Mouse (Mus musculus): ENCODE data around the gene Snx5. TPM values are rescaled to one million over a fixed set of nuclear protein-coding genes. Genes with fewer than 3 reads are reported as not detected.
A peak's percentile ranks its signal among the peaks of the same experiment; 100 is the strongest.

Gene Snx5
- polyA plus RNA-seq, 1 experiment from 2014 or later: 107 TPM

DNA sequence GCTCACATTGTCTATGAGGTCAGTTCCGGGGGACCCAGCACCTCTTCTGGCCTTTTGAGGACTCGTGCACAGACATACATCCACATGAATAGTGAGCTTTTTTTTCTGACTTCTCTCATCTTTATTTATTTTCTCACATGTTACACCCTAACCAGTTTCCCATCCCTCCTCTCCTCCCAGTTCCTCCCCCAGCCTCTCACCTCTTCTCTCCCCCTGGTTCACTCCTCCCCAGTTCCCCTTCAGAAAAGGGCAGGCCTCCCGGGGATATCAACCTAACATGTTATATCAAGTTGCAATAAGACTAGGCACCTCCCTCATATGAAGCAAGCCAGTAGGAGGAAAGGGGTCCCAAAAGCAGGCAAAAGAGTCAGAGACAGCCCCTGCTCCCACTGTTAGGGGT lies 9.9 kb upstream of the Snx5 start:
- no peak overlapping the region for H3K4me2 ChIP-seq
- no peak overlapping the region for H3K27ac ChIP-seq
- 68% methylated on average over 3 of the region's 3 CpGs for WGBS (ENCODE audit: insufficient replicate concordance)
- no peak for ATAC-seq
- no peak overlapping the region for H3K9ac ChIP-seq
- H3K36me3 ChIP-seq: peaks cover 47% of the 10 kb centered on the region
- H3K4me3 ChIP-seq: no peak overlapping the region
- H3K27me3 ChIP-seq (replicated peaks): no peaks in the 10 kb centered on the region
- H3K9me3 ChIP-seq (replicated peaks): no peaks in the 10 kb centered on the region
- peaks cover 1% of the 10 kb centered on the region; the same call in 1 of the 2 replicates for H3K4me1 ChIP-seq

DNA sequence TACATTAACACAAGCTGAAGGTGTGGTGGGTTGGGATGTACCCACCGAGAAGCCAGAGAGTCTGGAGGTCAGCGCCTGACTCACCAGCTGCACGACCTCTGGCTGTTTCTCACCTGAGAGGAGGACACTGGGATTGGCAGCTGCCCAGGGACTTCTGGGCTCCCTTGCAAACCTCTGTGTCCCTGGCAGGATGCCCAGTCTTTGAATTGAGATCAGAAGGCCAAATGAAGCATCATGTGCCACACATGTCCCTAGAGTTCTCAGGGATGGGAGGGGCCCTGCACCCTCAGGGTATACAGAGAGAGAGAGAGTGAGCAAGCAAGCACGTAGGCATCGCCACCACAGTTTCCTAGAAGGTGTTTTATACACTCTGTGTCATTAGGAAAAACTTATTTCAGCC lies 9.0 kb upstream of the Snx5 start:
- WGBS (ENCODE audit: insufficient replicate concordance): 68% methylated on average over 5 of the region's 5 CpGs
- Histone ChIP-seq H3K4me2 (no peak overlapping the region), H3K27ac (no peak overlapping the region), H3K9me3 (replicated peaks) (no peaks in the 10 kb centered on the region), H3K27me3 (replicated peaks) (no peaks in the 10 kb centered on the region), H3K4me1 (peaks cover 8% of the 10 kb centered on the region), H3K36me3 (peaks cover 49% of the 10 kb centered on the region), H3K9ac (no peak overlapping the region), H3K4me3 (no peak overlapping the region)
- 0 out of 2 replicates have a peak, but pooled peaks have one; percentile 28 for ATAC-seq

DNA sequence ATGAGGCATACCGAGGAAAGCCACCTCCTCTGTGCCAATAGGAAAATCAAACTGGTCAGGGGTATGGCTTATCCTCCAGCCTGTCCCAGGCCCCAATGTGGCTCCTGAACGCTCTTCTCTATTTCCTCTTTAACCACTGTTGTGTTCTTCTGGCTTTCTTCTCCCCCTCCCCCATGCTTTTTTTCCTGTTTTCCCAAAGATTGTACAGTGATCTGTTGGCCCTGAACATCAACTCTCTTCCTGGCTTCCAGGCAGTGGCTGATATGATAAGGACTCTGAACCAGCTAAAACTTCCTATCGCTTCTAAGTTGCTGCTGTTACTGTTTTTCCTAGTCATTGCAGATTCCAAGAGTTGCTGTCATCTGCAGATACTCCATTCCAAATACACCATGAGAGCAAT lies 6.2 kb upstream of the Snx5 start:
- Histone ChIP-seq H3K9me3 (replicated peaks) (no peaks in the 10 kb centered on the region), H3K36me3 (peaks cover 65% of the 10 kb centered on the region), H3K4me1 (peaks cover 35% of the 10 kb centered on the region), H3K27me3 (replicated peaks) (no peaks in the 10 kb centered on the region), H3K4me3 (no peak overlapping the region), H3K27ac (no peak overlapping the region), H3K4me2 (no peak overlapping the region), H3K9ac (no peak overlapping the region)
- WGBS (ENCODE audit: insufficient replicate concordance): 53% methylated on average over 3 of the region's 3 CpGs
- no peak for ATAC-seq

DNA sequence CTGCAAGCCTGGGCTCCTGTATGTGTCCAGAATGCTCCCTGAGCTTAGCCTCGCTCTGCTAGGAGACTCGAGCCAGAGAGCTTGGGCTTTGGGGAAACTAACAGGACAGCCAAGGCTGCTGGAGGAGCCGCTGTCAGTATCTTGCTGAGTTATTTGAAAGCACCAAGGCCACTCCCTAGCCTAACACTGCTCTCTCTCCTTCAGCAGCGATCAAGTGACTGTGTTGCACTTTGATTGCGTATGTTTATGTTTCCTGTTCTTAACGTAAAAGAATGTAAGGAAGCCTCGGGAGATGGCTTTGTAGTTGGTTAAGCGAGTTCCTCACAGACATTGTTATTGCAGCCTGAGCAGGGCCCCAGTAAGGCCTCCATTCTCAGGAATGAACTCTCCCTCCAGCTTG lies 4.0 kb upstream of the Snx5 start:
- WGBS (ENCODE audit: insufficient replicate concordance): 32% methylated on average over 8 of the region's 8 CpGs
- Histone ChIP-seq H3K4me3 (peak overlapping the region; percentile 2; the same call in 1 of the 2 replicates), H3K9ac (peak overlapping the region; percentile 40; the same call in 1 of the 2 replicates), H3K36me3 (peaks cover 55% of the 10 kb centered on the region), H3K27me3 (replicated peaks) (no peaks in the 10 kb centered on the region), H3K4me2 (peak overlapping the region; percentile 40), H3K4me1 (peaks cover 45% of the 10 kb centered on the region), H3K27ac (peak overlapping the region; percentile 49; the same call in 1 of the 2 replicates), H3K9me3 (replicated peaks) (no peaks in the 10 kb centered on the region)
- ATAC-seq: no peak

DNA sequence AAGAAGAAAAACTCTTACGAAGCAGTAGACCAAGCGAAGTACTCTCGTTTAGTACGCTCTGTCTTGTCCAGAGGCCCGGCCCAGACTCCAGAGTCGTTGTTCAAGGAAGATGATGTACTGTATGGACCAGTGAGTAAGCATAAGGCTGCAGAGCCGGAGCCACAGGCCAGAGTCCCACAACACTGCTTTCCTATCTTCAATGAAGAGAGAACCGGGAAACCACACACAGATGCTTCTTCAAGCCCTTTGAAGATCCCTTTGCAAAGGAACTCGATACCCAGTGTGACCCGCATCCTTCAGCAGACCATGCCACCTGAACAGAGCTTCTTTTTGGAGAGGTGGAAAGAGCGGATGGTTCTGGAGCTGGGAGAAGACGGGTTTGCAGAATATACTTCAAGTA lies 1.4 kb upstream of the Snx5 start:
- no peaks in the 10 kb centered on the region for H3K27me3 ChIP-seq (replicated peaks)
- H3K4me2 ChIP-seq: peak overlapping the region; percentile 86
- no peak for ATAC-seq
- peak overlapping the region; percentile 93; the same call in 1 of the 2 replicates for H3K4me3 ChIP-seq
- H3K36me3 ChIP-seq: peaks cover 49% of the 10 kb centered on the region
- peak overlapping the region; percentile 56 for H3K27ac ChIP-seq
- peaks cover 64% of the 10 kb centered on the region for H3K4me1 ChIP-seq
- peak overlapping the region; percentile 97 for H3K9ac ChIP-seq
- no peaks in the 10 kb centered on the region for H3K9me3 ChIP-seq (replicated peaks)
- 75% methylated on average over 12 of the region's 12 CpGs for WGBS (ENCODE audit: insufficient replicate concordance)

DNA sequence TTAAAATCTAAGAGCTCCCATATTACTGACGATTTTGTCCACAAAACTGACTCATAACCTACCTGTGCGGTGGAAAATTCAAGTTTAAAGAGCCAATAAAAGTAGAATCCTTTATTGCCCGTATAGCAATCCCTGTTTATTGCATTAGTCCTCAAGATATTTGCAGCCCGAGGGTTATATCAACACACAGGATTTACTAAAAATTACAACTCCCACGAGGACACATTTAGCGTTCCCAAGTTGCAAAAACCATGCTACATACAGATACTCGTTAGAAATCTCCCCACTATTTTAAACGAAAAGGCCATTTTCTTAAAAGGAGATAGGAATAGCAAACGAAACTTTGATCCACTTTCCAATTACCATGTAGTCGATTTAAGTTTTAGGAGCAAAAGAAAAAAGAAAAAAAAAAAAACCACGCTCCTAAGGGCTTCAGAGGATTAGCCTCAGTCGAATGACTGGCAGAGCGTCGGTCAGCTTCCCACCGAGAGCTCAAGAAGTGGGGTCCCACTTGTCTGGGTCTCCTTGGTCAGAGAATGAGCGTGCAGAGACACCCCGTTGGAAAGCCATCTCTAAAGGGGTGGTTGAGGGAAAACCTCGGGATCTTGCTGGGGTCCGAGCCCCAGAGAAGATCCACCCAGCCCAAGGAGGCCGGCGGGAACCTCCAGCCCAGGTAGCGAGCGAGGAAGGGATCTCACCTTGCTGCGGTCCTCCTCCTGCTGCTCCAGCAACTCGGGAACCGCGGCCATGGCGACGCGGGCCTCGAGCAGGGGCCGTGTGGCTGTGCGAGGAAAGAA lies 829 bp downstream of the Snx5 start:
- H3K4me2 ChIP-seq: peak overlapping the region; percentile 86
- H3K36me3 ChIP-seq: peaks cover 54% of the 10 kb centered on the region
- H3K4me1 ChIP-seq: peaks cover 79% of the 10 kb centered on the region
- H3K9ac ChIP-seq: peak overlapping the region; percentile 97
- peak overlapping the region; percentile 93 for H3K4me3 ChIP-seq
- peak overlapping the region; percentile 94 for H3K27ac ChIP-seq
- H3K9me3 ChIP-seq (replicated peaks): no peaks in the 10 kb centered on the region
- under 1% methylated on average over 33 of the region's 33 CpGs for WGBS (ENCODE audit: insufficient replicate concordance)
- H3K27me3 ChIP-seq (replicated peaks): no peaks in the 10 kb centered on the region
- no peak; the same call in 1 of the 2 replicates for ATAC-seq

DNA sequence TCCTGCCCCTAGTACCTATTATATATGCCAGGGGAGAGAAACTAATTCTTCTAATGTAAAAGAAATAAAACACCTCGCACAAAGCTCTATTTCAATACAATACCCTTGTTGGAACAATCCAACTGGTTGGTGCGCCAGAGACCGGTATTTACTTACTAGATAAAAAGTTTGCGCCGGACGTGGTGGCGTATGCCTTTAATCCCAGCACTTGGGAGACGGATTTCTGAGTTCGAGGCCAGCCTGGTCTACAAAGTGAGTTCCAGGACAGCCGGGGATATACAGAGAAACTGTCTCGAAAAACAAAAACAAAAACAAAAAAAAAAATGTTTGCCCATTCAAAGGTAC lies 1.4 kb downstream of the Snx5 start:
- no peak for ATAC-seq
- no peaks in the 10 kb centered on the region for H3K27me3 ChIP-seq (replicated peaks)
- H3K9me3 ChIP-seq (replicated peaks): no peaks in the 10 kb centered on the region
- H3K4me2 ChIP-seq: peak overlapping the region; percentile 86
- peak overlapping the region; percentile 93 for H3K4me3 ChIP-seq
- peak overlapping the region; percentile 97 for H3K9ac ChIP-seq
- peak overlapping the region; percentile 94 for H3K27ac ChIP-seq
- H3K36me3 ChIP-seq: peaks cover 60% of the 10 kb centered on the region
- WGBS (ENCODE audit: insufficient replicate concordance): under 1% methylated on average over 11 of the region's 11 CpGs
- peaks cover 79% of the 10 kb centered on the region for H3K4me1 ChIP-seq

DNA sequence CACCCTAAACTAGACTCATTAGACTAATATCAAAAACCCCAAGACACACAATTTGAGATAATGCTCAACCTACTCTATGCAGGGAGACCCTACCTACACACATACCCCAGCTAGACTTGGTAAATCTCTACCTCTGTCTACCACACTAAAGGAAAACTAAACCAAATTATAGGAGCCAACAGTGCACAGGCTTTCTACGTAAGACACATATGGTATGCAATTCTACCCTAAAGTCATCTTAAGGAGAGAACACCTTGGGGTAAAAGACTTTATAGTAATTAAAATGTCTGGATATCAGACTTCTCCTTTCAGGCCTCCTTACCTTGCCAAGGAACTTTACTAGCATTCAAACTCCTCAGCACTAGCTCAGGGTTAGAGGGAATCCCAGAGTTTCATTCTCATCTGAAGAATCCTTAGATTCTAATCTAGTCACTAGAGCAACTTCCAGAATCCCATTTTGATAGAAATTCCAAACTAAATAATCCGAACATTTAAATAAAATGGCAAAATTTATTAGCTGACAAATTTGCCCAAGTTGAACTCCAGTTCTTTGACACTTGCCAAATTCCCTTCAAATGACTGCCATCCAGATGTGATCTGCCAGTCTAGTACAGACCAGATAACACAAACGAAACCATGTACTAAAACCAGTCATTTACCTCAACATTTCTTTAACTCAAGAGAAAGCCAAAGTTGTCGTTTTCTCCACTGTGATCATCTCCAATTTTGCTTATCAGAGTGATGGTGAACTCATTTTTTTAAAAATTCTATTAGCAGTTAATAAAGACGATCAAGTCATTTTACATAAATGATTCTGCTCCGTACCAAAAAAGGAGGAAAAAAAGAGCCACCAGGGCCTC lies 2.0 kb downstream of the Snx5 start:
- ATAC-seq: no peak

DNA sequence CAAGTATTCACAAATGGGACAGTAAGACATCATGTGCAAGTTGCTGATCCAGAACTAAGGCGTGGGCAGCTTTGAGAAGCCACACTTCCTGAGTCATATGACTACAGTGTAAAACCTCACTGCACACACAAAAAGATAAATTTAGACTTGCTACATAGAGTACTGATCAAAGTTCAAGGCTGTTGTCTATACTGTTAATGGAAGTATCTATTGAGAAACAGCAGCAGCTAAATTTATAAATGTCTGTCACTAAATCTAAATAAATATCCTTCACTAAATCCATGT lies 3.0 kb downstream of the Snx5 start:
- no peaks in the 10 kb centered on the region for H3K27me3 ChIP-seq (replicated peaks)
- peak overlapping the region; percentile 93 for H3K4me3 ChIP-seq
- 6% methylated on average over 1 of the region's 1 CpGs for WGBS (ENCODE audit: insufficient replicate concordance)
- peak overlapping the region; percentile 86 for H3K4me2 ChIP-seq
- H3K9me3 ChIP-seq (replicated peaks): no peaks in the 10 kb centered on the region
- ATAC-seq: no peak
- H3K36me3 ChIP-seq: peaks cover 66% of the 10 kb centered on the region
- peak overlapping the region; percentile 94 for H3K27ac ChIP-seq
- peaks cover 78% of the 10 kb centered on the region for H3K4me1 ChIP-seq
- peak overlapping the region; percentile 97 for H3K9ac ChIP-seq

More for the DNA sequence above, 2.0 kb downstream of the Snx5 start:
- peaks cover 78% of the 10 kb centered on the region for H3K4me1 ChIP-seq
- no peaks in the 10 kb centered on the region for H3K27me3 ChIP-seq (replicated peaks)
- WGBS (ENCODE audit: insufficient replicate concordance): 4% methylated on average over 6 of the region's 6 CpGs
- peaks cover 64% of the 10 kb centered on the region for H3K36me3 ChIP-seq
- H3K9me3 ChIP-seq (replicated peaks): no peaks in the 10 kb centered on the region
- H3K9ac ChIP-seq: peak overlapping the region; percentile 97
- H3K4me2 ChIP-seq: peak overlapping the region; percentile 86
- H3K27ac ChIP-seq: peak overlapping the region; percentile 94
- H3K4me3 ChIP-seq: peak overlapping the region; percentile 93

DNA sequence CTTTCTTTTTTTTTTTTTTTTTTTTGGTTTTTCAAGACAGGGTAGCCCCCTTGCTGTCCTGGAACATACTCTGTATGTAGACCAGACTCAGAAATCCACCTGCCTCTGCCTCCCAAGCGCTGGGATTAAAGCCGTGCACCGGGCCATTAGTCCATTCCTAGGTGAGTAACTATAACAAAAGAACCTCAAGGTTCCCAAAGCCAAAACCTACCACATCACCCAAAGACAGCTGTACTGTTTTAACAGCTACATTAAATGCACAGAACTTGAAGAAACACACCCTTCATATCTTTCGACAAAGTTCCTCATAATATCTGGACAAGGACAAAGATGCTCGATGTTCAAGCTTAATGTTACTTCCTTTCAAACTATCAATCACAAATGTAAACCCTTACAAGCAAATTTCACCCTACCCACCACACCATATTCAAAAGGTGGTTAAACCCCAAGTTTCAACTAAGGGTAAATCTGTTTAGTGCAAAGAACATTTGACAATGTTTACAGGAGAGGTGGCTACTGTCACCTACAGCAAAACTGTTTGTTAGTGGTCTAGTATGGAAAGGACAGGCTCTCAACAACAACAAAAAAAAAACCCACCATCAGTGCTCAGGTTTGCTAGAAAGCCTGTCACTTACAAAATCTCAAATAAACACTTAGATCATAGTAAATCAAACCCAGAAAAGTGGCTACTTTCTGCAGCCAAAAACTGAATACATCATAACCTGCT lies 3.5 kb downstream of the Snx5 start:
- Histone ChIP-seq H3K9ac (peak overlapping the region; percentile 97), H3K36me3 (peaks cover 68% of the 10 kb centered on the region), H3K27ac (peak overlapping the region; percentile 94), H3K27me3 (replicated peaks) (no peaks in the 10 kb centered on the region), H3K9me3 (replicated peaks) (no peaks in the 10 kb centered on the region), H3K4me3 (peak overlapping the region; percentile 93), H3K4me1 (peaks cover 80% of the 10 kb centered on the region), H3K4me2 (peak overlapping the region; percentile 86)
- WGBS (ENCODE audit: insufficient replicate concordance): 22% methylated on average over 5 of the region's 5 CpGs
- no peak for ATAC-seq

DNA sequence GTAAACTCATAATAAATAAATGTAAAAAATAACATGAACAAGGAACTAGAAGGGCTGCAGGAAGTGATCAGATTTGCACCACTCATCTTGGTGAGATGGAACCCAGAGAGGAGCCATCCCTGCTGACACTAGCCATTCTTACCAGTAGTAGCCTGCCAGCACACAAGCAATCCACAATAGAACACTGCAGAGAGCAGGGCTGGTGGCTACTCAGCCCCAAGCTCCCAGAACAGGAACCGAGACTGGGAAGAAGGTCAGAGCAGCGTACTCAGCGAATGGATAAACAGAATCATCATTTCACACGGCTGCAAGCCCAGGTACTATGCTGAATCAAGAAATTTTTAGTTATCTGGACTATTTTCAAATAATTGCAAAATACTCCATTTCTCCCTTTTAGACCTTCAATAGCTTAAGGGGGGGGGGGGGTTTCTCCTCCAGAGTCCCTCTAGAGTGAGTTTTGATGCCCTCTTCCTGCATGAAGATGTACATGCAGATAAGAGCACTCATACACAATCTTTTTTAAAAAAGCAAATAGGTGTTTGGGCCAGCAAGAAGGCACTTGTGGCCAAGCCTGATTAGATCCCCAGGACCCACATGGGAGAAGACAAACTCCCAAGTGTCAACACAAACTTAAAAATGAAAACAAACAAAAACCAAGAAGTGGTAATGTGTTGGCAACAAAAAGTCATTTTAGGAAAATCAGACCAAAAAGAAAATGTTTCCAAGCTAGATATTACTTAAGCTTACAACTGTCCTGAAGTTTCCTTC lies 4.6 kb downstream of the Snx5 start:
- Histone ChIP-seq H3K27me3 (replicated peaks) (no peaks in the 10 kb centered on the region), H3K9me3 (replicated peaks) (no peaks in the 10 kb centered on the region), H3K36me3 (peaks cover 76% of the 10 kb centered on the region), H3K4me2 (peak overlapping the region; percentile 86), H3K9ac (0 out of 2 replicates have a peak overlapping the region, but pooled peaks have one; percentile 6), H3K4me3 (peak overlapping the region; percentile 93), H3K27ac (peak overlapping the region; percentile 47), H3K4me1 (peaks cover 77% of the 10 kb centered on the region)
- WGBS (ENCODE audit: insufficient replicate concordance): 28% methylated on average over 4 of the region's 4 CpGs
- ATAC-seq: no peak
